Mouse (Mus musculus): ENCODE results near the gene Dkk1. TPM values are rescaled to one million over a fixed set of nuclear protein-coding genes. Genes with fewer than 3 reads are reported as not detected.

Dkk1 gene
- not detected in 2 replicates for polyA plus RNA-seq (2012; ENCODE audit: insufficient read depth, low replicate concordance)

DNA sequence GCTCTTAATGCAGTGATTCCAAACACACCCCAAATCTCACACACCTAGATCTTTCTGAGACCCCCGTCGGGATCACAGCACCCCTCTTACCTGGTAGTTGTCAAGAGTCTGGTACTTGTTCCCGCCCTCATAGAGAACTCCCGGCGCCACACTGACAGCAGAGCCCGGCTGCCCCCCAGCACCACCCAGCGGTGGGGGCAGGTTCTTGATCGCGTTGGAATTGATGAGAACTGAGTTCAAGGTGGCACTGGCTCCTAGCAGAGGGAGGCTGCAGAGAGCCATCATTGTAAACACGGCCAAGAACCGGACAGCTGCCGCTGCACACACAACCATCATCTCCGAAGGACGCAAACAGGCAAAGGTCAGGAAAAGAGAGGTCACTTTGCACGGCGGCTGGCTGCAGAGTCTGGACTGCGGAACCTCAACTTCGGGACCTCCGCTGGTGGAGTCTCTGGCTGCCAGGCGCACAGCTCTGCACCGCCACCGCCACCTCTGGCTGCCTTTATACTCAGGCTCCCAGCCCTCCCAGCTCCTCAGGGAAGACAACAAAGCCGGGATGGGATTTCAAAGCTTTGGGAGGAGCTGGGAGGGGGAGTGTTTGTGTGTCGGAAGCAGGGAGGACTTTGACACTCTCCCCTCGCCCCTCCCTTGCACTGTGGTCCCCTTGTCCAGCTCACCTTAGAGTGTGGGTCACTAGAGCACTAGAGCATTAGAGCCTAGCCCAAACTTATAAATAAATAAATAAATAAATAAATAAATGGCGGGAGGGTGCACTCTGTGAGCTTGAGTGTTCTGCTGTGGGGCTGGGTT, at the start of gene Dkk1:
TSS of gene Dkk1 (minus strand) at position 622 of the 810 bp plus-strand sequence.
- peaks cover 44% of the 10 kb centered on the region for H3K27me3 ChIP-seq (replicated peaks)
- H3K9me3 ChIP-seq: no peaks in the 10 kb centered on the region
- peak within 1 kb of the TSS; percentile 84 for H3K4me3 ChIP-seq (replicated peaks)
- TF ChIP-seq GATA1 (IDR thresholded peaks at IDR 0.05; ENCODE audit: borderline replicate concordance, low read length) (no peak), FLI1 (IDR thresholded peaks at IDR 0.05; ENCODE audit: low read length) (no peak)
- H3K36me3 ChIP-seq (replicated peaks; ENCODE audit: low read length): no peaks in the 10 kb centered on the region
- peaks cover 22% of the 10 kb centered on the region for H3K4me1 ChIP-seq

DNA sequence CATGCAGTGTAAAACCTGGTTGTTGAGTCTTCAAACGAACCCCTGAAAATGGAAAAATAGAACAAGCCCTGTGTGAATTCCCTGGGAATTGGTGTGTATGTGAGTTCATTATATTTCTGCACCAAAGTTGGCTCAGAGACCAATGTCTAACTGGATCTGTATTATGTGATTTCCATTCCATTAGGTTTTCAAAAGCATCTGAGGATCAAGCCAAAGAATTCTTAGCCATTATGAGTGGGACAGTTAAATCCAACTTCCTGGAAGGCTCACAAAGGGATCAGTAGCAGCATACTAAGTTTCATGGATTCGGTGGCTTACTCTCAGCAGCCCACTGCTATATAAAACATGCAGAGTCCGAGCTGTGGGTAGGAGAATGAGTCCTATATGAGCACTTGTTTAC, 36.9 kb upstream of the Dkk1 start:
- Histone ChIP-seq H3K4me3 (replicated peaks) (no peak overlapping the region), H3K36me3 (replicated peaks; ENCODE audit: low read length) (peaks cover 3% of the 10 kb centered on the region), H3K9me3 (no peaks in the 10 kb centered on the region), H3K4me1 (no peaks in the 10 kb centered on the region), H3K27me3 (replicated peaks) (no peaks in the 10 kb centered on the region)
- TF ChIP-seq GATA1 (IDR thresholded peaks at IDR 0.05; ENCODE audit: borderline replicate concordance, low read length) (no peak), FLI1 (IDR thresholded peaks at IDR 0.05; ENCODE audit: low read length) (no peak)

DNA sequence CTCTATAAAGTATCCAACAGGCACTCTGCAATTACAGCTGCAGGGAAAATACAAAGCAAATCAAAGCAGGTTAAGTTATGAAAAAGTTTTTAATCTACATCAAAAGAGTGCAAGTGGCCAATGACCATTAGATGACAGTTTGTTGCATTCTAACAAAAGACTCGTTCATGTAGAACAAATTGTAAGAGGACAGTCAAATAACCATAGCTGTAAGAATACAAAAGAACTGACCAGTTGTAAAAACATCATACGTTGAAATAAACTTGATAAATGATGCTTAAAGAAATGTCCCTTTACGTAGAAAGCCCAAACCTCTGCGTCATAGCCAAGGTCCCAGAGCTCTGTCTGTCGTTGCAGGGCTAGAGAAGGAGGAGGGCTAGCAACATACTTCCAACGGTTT, 15.1 kb upstream of the Dkk1 start:
- Histone ChIP-seq H3K4me1 (no peaks in the 10 kb centered on the region), H3K9me3 (peaks cover 11% of the 10 kb centered on the region), H3K36me3 (replicated peaks; ENCODE audit: low read length) (no peaks in the 10 kb centered on the region), H3K27me3 (replicated peaks) (no peaks in the 10 kb centered on the region), H3K4me3 (replicated peaks) (no peak overlapping the region)
- TF ChIP-seq FLI1 (IDR thresholded peaks at IDR 0.05; ENCODE audit: low read length) (no peak), GATA1 (IDR thresholded peaks at IDR 0.05; ENCODE audit: borderline replicate concordance, low read length) (no peak)

DNA sequence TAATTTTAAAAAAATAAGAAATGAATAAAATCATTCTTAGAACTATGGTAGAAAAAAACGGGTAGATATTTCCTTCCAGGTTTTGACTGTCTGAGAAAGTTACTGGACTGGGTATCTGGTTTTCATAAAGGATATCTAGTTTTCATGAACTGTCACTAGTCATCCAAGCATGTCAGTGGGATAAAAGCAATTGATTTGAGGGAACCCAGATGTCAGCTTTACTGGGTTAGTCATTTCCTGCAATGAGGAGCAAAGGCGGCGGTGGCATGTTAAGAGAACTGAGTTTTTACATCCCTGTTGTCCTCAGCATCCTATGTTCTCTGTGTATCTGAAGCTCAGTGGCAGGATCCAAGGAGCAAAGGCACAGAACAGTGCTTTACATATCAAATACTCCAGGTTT, 14.4 kb upstream of the Dkk1 start:
- Histone ChIP-seq H3K9me3 (peaks cover 12% of the 10 kb centered on the region), H3K36me3 (replicated peaks; ENCODE audit: low read length) (no peaks in the 10 kb centered on the region), H3K27me3 (replicated peaks) (no peaks in the 10 kb centered on the region), H3K4me1 (no peaks in the 10 kb centered on the region), H3K4me3 (replicated peaks) (no peak overlapping the region)
- no peak for TF ChIP-seq FLI1 (IDR thresholded peaks at IDR 0.05; ENCODE audit: low read length)
- TF ChIP-seq GATA1 (IDR thresholded peaks at IDR 0.05; ENCODE audit: borderline replicate concordance, low read length): no peak

DNA sequence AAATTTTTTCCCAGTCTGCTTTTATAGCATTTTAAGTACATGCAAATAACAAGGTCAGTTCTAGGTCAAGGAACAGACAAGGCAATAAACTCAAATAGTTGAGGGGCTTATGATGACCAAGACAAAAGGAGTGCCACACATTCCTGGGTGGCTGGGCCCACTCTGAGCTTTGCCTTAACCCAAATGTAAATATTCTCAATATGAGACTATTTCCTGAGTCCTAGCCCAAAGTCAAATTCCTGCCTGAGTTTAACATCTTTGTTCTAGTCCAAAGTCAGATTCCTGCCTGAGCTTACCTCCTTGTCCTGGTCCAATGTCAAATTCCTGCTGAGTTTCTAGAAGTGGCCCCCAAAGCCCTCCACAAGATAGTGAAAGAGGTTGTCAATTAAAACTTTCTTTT, 8.6 kb upstream of the Dkk1 start:
- Histone ChIP-seq H3K27me3 (replicated peaks) (peaks cover 2% of the 10 kb centered on the region), H3K9me3 (peaks cover 12% of the 10 kb centered on the region), H3K36me3 (replicated peaks; ENCODE audit: low read length) (no peaks in the 10 kb centered on the region), H3K4me1 (peaks cover 9% of the 10 kb centered on the region), H3K4me3 (replicated peaks) (no peak overlapping the region)
- TF ChIP-seq FLI1 (IDR thresholded peaks at IDR 0.05; ENCODE audit: low read length) (no peak), GATA1 (IDR thresholded peaks at IDR 0.05; ENCODE audit: borderline replicate concordance, low read length) (no peak)

DNA sequence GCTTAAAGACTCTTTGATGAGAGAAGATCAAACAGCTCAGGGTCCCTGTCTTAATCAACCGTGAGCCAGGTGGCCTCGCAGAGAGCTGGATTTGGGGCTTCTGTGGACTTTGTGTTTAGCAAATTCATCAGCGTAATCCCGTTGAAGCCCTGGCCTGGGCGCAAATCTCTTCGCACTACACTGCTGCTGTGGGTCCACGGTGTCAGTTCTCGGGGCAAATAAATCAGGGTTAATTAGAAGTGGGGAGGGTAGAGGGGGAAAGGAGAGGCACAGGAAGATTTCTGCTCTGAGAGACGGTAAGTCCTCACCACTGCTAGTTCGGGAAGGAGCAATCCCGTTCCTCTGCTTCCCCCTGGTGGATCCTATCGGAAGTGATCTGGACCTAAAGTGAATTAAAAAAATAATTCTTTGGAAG, 5.0 kb upstream of the Dkk1 start:
- H3K36me3 ChIP-seq (replicated peaks; ENCODE audit: low read length): no peaks in the 10 kb centered on the region
- H3K27me3 ChIP-seq (replicated peaks): peaks cover 20% of the 10 kb centered on the region
- peaks cover 11% of the 10 kb centered on the region for H3K4me1 ChIP-seq
- TF ChIP-seq FLI1 (IDR thresholded peaks at IDR 0.05; ENCODE audit: low read length): no peak
- no peak for TF ChIP-seq GATA1 (IDR thresholded peaks at IDR 0.05; ENCODE audit: borderline replicate concordance, low read length)
- H3K9me3 ChIP-seq: 0 out of 2 replicates have a peak, but pooled peaks cover under 1% of the 10 kb centered on the region
- H3K4me3 ChIP-seq (replicated peaks): peak overlapping the region; percentile 85

DNA sequence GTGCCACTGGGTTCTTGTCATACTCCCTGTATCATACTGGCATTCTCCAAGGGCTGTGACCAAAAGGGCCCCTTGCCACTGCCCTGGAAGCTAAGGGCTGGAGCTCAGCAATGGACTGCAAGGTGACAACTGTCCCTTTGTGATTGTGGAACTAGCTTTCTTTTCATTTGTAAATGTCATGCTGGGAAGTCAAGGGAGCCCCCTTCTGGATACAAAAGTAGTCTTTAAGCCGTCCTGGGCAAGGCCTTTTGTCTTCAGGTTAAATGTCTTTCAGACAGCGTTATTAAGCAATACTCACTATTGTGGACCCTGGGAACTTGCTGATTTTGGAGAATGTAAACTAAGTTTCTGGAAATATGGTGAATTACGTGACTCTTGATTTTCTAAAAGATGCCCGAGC, 4.3 kb upstream of the Dkk1 start:
- Histone ChIP-seq H3K4me3 (replicated peaks) (no peak overlapping the region), H3K27me3 (replicated peaks) (peaks cover 27% of the 10 kb centered on the region), H3K36me3 (replicated peaks; ENCODE audit: low read length) (no peaks in the 10 kb centered on the region), H3K4me1 (peaks cover 18% of the 10 kb centered on the region), H3K9me3 (no peaks in the 10 kb centered on the region)
- TF ChIP-seq GATA1 (IDR thresholded peaks at IDR 0.05; ENCODE audit: borderline replicate concordance, low read length): no peak
- TF ChIP-seq FLI1 (IDR thresholded peaks at IDR 0.05; ENCODE audit: low read length): no peak

DNA sequence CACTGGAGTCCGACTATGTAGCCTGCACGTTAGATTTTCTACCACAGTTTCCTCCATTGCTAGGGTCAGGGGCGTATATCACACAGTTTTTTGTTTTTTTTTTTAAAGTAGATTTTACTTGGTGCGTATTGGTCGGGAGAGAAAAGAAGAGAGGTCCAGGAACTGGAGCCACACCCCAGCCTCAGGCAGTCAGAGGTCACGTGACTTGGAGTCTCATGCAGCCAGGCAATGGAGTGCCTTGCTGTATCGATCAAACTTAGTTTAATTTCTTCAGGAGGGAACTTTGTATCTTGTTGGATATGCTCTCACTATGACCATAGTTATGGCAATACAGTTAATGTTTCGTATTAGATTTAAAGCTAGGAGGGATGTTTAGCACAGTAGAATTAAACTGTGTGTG, 2.8 kb upstream of the Dkk1 start:
- Histone ChIP-seq H3K4me1 (peaks cover 24% of the 10 kb centered on the region), H3K9me3 (no peaks in the 10 kb centered on the region), H3K4me3 (replicated peaks) (no peak overlapping the region), H3K27me3 (replicated peaks) (peaks cover 41% of the 10 kb centered on the region), H3K36me3 (replicated peaks; ENCODE audit: low read length) (no peaks in the 10 kb centered on the region)
- TF ChIP-seq FLI1 (IDR thresholded peaks at IDR 0.05; ENCODE audit: low read length) (no peak), GATA1 (IDR thresholded peaks at IDR 0.05; ENCODE audit: borderline replicate concordance, low read length) (no peak)

DNA sequence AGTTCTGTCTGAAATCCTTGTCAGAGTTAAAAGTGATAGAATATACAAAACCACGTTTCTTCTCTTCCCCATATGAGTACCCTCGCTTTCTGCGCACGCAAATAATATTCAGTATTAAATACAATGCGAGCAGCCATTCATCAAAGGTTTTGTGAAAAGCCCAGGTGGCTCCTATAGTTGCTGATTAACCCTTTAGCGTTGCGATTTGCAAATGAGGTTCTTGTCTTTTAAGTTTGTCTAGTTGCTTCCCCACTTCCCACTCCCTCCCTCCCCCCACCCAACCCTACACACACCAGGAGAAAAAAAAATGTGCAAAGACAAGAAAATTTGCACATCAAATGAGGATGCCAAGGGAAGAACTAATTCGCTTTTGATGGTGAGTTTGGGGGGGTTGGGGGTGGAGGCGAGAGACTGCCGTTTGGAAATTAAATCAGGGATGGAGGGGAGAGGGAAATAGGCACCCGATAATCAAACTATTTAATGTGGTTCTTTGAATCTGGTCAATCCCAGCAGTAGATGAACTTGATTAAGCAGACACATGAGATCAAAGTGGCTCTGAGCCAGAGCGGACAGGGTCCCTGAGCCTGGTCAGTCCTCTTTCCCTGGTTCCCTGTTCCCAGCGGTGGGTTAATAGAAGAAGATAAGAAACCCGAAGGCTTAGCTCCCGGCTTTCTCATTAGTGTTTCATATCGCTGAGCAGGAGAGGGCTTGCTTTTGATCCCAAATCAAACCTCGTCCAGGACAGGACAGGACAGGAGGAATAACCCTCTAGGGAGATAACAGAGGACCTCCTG, 586 bp upstream of the Dkk1 start:
- H3K4me3 ChIP-seq (replicated peaks): no peak overlapping the region
- H3K36me3 ChIP-seq (replicated peaks; ENCODE audit: low read length): no peaks in the 10 kb centered on the region
- peaks cover 44% of the 10 kb centered on the region for H3K27me3 ChIP-seq (replicated peaks)
- H3K9me3 ChIP-seq: no peaks in the 10 kb centered on the region
- peaks cover 29% of the 10 kb centered on the region for H3K4me1 ChIP-seq
- TF ChIP-seq FLI1 (IDR thresholded peaks at IDR 0.05; ENCODE audit: low read length) (no peak), GATA1 (IDR thresholded peaks at IDR 0.05; ENCODE audit: borderline replicate concordance, low read length) (no peak)

All from megakaryocyte, embryonic 14.5 days (primary cell).